Mouse (Mus musculus) embryonic facial prominence, embryonic 10.5 days (tissue): ENCODE measurements at regions not wholly inside any gene's neighbourhood (a gene's known extent, or its start where the extent isn't known, plus 50 kb on each side); places are given as distances from the start of the nearest gene placed in this dataset. TPM values are rescaled to one million over a fixed set of nuclear protein-coding genes. Genes with fewer than 3 reads are reported as not detected.
"Not testable (repeated sequence)": the region's sequence is repeated elsewhere in the genome, so short reads cannot be mapped to it uniquely, and the experiment has no call there.

Experiments
- DNase-seq: peaks from one replicate; pipeline ENCODE4 v3.0.0-alpha.2; 2017; ENCODE audit warnings: low spot score
- H3K27ac ChIP-seq: fragments of 300-500 bp; sonication (generic); replicated peaks from 2 replicates; pipeline ENCODE4 v1.5.1; 2016; ENCODE audit warnings: mild to moderate bottlenecking
- H3K27me3 ChIP-seq: fragments of 300-500 bp; sonication (generic); replicated peaks from 2 replicates; pipeline ENCODE4 v1.6.1; 2016; ENCODE audit warnings: low read depth, mild to moderate bottlenecking; ENCODE audit not compliant: poor library complexity, severe bottlenecking
- H3K36me3 ChIP-seq: fragments of 300-500 bp; sonication (generic); replicated peaks from 2 replicates; pipeline ENCODE4 v1.6.1; 2016; ENCODE audit warnings: mild to moderate bottlenecking, moderate library complexity
- H3K4me1 ChIP-seq: fragments of 300-500 bp; sonication (generic); 2 replicates; pipeline ENCODE4 v1.6.1; 2016
- H3K4me3 ChIP-seq: fragments of 300-500 bp; sonication (generic); 2 replicates; pipeline ENCODE4 v1.5.1; 2016; ENCODE audit warnings: mild to moderate bottlenecking, moderate library complexity
- H3K9me3 ChIP-seq: fragments of 300-500 bp; sonication (generic); 2 replicates; pipeline ENCODE4 v1.6.1; 2016; ENCODE audit warnings: mild to moderate bottlenecking
- WGBS: fragments of 180-500 bp; shearing (Covaris S2); methylation state at CpG from one replicate; pipeline ENCODE4 v1.1.7; 2016; 5-methylcytosine and 5-hydroxymethylcytosine counted together
- microRNA-seq: library from miRNA; unstranded; fragments of <30 nt; microRNA quantifications from one replicate; pipeline ENCODE4, GENCODE M21; 2017

DNA sequence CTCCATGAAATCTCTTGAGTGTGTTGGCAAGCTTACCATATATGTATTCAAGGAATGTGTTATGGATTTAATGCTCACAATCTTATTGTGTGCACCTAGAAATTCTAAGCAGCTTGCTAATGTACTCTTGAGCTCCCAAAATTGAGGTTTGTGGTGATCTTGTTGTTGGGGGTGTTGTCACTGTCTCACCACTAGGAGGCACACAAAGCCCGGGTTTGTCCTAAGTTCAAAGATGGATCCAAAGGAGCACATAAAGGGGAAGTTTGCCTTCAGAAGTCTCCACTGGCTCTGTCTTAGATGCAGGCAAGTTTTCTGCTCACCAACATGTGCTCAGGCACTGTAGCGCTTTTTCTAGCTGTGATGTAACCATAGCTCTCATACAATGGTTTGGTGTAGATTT lies 151.8 kb downstream of the Mrgpra4 start:
- peak; percentile 15 for DNase-seq

GRCm38 (mm10) chr7:47781373-47781772 lies 180.2 kb upstream of the Mrgpra3 start:
- H3K36me3 ChIP-seq = no peaks in the 10 kb centered on the region
- no peak overlapping the region for H3K4me3 ChIP-seq
- DNase-seq = no peak
- no peaks in the 10 kb centered on the region for H3K27me3 ChIP-seq
- H3K9me3 ChIP-seq = peaks cover 54% of the 10 kb centered on the region
- no peaks in the 10 kb centered on the region for H3K4me1 ChIP-seq
- no peak overlapping the region for H3K27ac ChIP-seq
- WGBS = 67% methylated on average over 6 of the region's 6 CpGs

More for the DNA sequence above, 151.8 kb downstream of the Mrgpra4 start:
- Histone ChIP-seq H3K9me3 (no peaks in the 10 kb centered on the region; the same call in 1 of the 2 replicates), H3K27me3 (no peaks in the 10 kb centered on the region), H3K36me3 (no peaks in the 10 kb centered on the region), H3K4me1 (no peaks in the 10 kb centered on the region), H3K4me3 (no peak overlapping the region), H3K27ac (no peak overlapping the region)
- WGBS = 31% methylated on average over 2 of the region's 2 CpGs

DNA sequence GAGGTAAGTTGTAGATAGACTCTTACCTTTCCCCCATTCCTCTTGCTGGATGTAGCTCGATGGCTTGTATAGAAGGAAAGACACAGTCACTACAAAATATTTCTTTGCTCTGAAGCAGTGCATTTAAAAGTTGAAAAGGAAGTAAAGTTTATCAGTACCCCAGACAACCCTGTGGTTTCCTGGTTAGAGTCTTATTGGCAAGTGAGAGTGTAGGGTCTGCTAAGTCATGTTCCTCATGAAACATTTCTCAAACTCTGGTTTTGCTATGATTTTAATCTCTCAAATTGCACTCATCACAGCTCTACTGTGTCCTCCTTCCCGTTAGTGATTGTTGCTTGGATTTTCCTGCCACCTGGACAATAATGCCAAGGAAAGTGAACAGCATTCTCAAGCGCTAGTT lies 146.4 kb upstream of the Mrgpra3 start:
- no peak overlapping the region for H3K4me3 ChIP-seq
- no peaks in the 10 kb centered on the region for H3K27me3 ChIP-seq
- H3K4me1 ChIP-seq = no peaks in the 10 kb centered on the region
- WGBS = 69% methylated on average over 3 of the region's 3 CpGs
- no peaks in the 10 kb centered on the region for H3K36me3 ChIP-seq
- peaks cover 28% of the 10 kb centered on the region; the same call in 1 of the 2 replicates for H3K9me3 ChIP-seq
- H3K27ac ChIP-seq = no peak overlapping the region
- DNase-seq = no peak

DNA sequence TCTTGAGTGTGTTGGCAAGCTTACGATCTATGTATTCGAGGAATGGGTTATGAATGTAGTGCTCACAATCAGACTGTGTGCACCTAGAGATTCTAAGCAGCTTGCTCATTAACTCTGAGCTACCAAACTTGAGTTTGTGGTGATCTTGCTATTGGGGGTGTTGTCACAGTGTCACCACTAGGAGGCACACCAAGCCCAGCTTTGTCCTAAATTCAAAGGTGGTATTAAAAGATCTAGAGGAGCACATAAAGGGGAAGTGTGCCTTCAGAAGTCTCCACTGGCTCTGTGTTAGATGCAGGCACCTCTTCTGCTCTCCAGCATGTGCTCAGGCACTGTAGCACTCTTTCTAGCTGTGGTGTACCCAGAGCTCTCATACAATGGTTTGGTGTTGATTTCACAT lies 138.9 kb upstream of the Mrgpra3 start:
- H3K9me3 ChIP-seq = peaks cover 40% of the 10 kb centered on the region
- WGBS = 93% methylated on average over 2 of the region's 2 CpGs
- not testable (repeated sequence) for H3K27me3 ChIP-seq, H3K27ac ChIP-seq, H3K4me1 ChIP-seq, H3K4me3 ChIP-seq, DNase-seq, H3K36me3 ChIP-seq

GRCm38 (mm10) chr7:47691121-47691520 lies 89.9 kb upstream of the Mrgpra3 start:
- Histone ChIP-seq H3K4me1 (no peaks in the 10 kb centered on the region), H3K27ac (no peak overlapping the region), H3K36me3 (no peaks in the 10 kb centered on the region), H3K4me3 (no peak overlapping the region), H3K9me3 (peaks cover 41% of the 10 kb centered on the region), H3K27me3 (no peaks in the 10 kb centered on the region)
- WGBS = 77% methylated on average over 2 of the region's 2 CpGs
- DNase-seq = no peak

DNA sequence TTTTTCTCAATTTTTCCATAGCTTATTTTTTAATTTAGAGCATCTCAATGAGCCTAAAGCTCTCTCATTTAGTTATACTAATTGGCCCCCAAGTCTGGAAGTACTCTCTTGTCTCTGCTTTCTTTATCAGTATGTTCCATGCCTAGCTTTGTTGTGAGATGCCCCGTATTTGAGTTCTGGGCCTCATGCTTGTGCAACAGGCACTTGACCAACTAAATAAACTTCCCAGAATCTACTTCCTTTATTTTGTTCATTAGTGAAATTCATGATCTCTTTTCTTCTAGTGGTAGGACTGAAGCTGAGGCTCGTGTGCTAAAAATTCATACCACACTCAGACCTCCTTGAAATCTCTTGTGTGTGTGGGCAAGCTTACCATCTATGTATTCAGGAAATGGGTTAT lies 75.8 kb upstream of the Mrgpra3 start:
- 78% methylated on average over 2 of the region's 2 CpGs for WGBS
- DNase-seq = no peak
- Histone ChIP-seq H3K9me3 (peaks cover 28% of the 10 kb centered on the region), H3K4me3 (no peak overlapping the region), H3K27me3 (no peaks in the 10 kb centered on the region), H3K27ac (no peak overlapping the region), H3K36me3 (no peaks in the 10 kb centered on the region), H3K4me1 (no peaks in the 10 kb centered on the region)

Small RNA genes in the stretch of these regions (microRNA-seq; reads per million reads assigned to microRNA genes)
- gene Gm22427 = not detected
